Mouse (Mus musculus) ES-Bruce4 (cell line): Measurements from ENCODE around the gene Cdk10.
"Not testable (repeated sequence)": the region's sequence is repeated elsewhere in the genome, so short reads cannot be mapped to it uniquely, and the experiment has no call there.

Experiments
- CTCF ChIP-seq: IDR thresholded peaks from one replicate; pipeline ENCODE4 v1.8.1; 2011; ENCODE audit warnings: low read depth, low read length
- EP300 ChIP-seq: IDR thresholded peaks from 2 replicates; pipeline ENCODE4 v1.6.1; 2011; ENCODE audit warnings: low read depth, low read length; ENCODE audit not compliant: insufficient read depth
- POLR2A ChIP-seq: IDR thresholded peaks from one replicate; pipeline ENCODE4 v1.8.1; 2011; ENCODE audit warnings: low read length; ENCODE audit not compliant: insufficient read depth

- not testable (repeated sequence) for TF ChIP-seq CTCF, EP300, POLR2A
These were observed 5.7 kb downstream of the Cdk10 start for GRCm38 (mm10) chr8:123230326-123230725.
